Mouse (Mus musculus) liver, adult 2 months (tissue): Measurements from ENCODE around the gene Gnb2.

Experiments
- CTCF ChIP-seq: fragments of 200-500 bp; IDR thresholded peaks from 2 replicates; pipeline ENCODE4 v1.5.1; 2011; ENCODE audit warnings: low read depth, low read length, control low read depth
- POLR2A ChIP-seq: fragments of 200-500 bp; IDR thresholded peaks from 2 replicates; pipeline ENCODE4 v1.6.1; 2011; ENCODE audit warnings: low read length, control low read depth; ENCODE audit not compliant: insufficient read depth; ENCODE audit errors: extremely low read depth

GRCm38 (mm10) chr5:137529221-137529995, 3.9 kb downstream of the Gnb2 start:
- TF ChIP-seq CTCF = no peak
- no peak for TF ChIP-seq POLR2A
